Mouse (Mus musculus): ENCODE measurements around the gene Sh3gl2.

Sh3gl2 gene

GRCm38 (mm10) chr4:85205071-85205635 is at the start of gene Sh3gl2:
Sh3gl2 (plus strand) TSS chr4:85205126.
- peak; percentile 90 to 91 for DNase-seq

- DNase-seq: no peak
Measured at GRCm38 (mm10) chr4:85161156-85161555, 43.8 kb upstream of the Sh3gl2 start.

- DNase-seq: peak; percentile 73
Measured at GRCm38 (mm10) chr4:85162468-85163312, 42.2 kb upstream of the Sh3gl2 start.

- DNase-seq: peak; percentile 88 to 91
Measured at GRCm38 (mm10) chr4:85163313-85163615, 41.7 kb upstream of the Sh3gl2 start.

- peak; percentile 76 to 77 for DNase-seq
Measured at GRCm38 (mm10) chr4:85168001-85168400, 36.9 kb upstream of the Sh3gl2 start.

- DNase-seq: no peak
Measured at GRCm38 (mm10) chr4:85175466-85175865, 29.5 kb upstream of the Sh3gl2 start.

GRCm38 (mm10) chr4:85178394-85179051 is 26.4 kb upstream of the Sh3gl2 start:
- DNase-seq: no peak

GRCm38 (mm10) chr4:85186011-85186410 is 18.9 kb upstream of the Sh3gl2 start:
- DNase-seq: no peak

- DNase-seq: no peak
Measured at GRCm38 (mm10) chr4:85196201-85196600, 8.7 kb upstream of the Sh3gl2 start.

GRCm38 (mm10) chr4:85198431-85198830 is 6.5 kb upstream of the Sh3gl2 start:
- DNase-seq: no peak

GRCm38 (mm10) chr4:85202582-85202981 is 2.3 kb upstream of the Sh3gl2 start:
- no peak for DNase-seq

- DNase-seq: peak; percentile 70 to 73
Measured at GRCm38 (mm10) chr4:85205636-85206211, 798 bp downstream of the Sh3gl2 start.

- peak; percentile 21 to 51 for DNase-seq
Measured at GRCm38 (mm10) chr4:85206675-85207400, 1.9 kb downstream of the Sh3gl2 start.

- peak; percentile 36 to 46 for DNase-seq
Measured at GRCm38 (mm10) chr4:85207515-85207914, 2.6 kb downstream of the Sh3gl2 start.

- peak in 1 of 2 experiments; percentile 6 for DNase-seq
Measured at GRCm38 (mm10) chr4:85208531-85208930, 3.6 kb downstream of the Sh3gl2 start.

- peak in 1 of 2 experiments; percentile 17 for DNase-seq
Measured at GRCm38 (mm10) chr4:85210953-85211352, 6.0 kb downstream of the Sh3gl2 start.

GRCm38 (mm10) chr4:85217003-85217402 is 12.1 kb downstream of the Sh3gl2 start:
- no peak for DNase-seq

- no peak for DNase-seq
Measured at GRCm38 (mm10) chr4:85222716-85223115, 17.8 kb downstream of the Sh3gl2 start.

GRCm38 (mm10) chr4:85226731-85227130 is 21.8 kb downstream of the Sh3gl2 start:
- DNase-seq: no peak

- no peak for DNase-seq
Measured at GRCm38 (mm10) chr4:85227664-85228588, 23.0 kb downstream of the Sh3gl2 start.

- no peak for DNase-seq
Measured at GRCm38 (mm10) chr4:85228589-85228948, 23.6 kb downstream of the Sh3gl2 start.
